Mouse (Mus musculus): ENCODE results near the gene Tox2.

Tox2 gene

GRCm38 (mm10) chr2:163254228-163254627, 51.3 kb downstream of the Tox2 start:
- no peak for DNase-seq (ENCODE audit: low spot score in 2 of 2)

- DNase-seq (ENCODE audit: low spot score in 2 of 2) = no peak
These were observed 53.8 kb downstream of the Tox2 start for GRCm38 (mm10) chr2:163256765-163257164.

- DNase-seq (ENCODE audit: low spot score in 2 of 2) = no peak
These were observed 58.6 kb downstream of the Tox2 start for GRCm38 (mm10) chr2:163261362-163262054.

- no peak for DNase-seq (ENCODE audit: low spot score in 2 of 2)
These were observed 59.1 kb downstream of the Tox2 start for GRCm38 (mm10) chr2:163262055-163262420.

GRCm38 (mm10) chr2:163267097-163267496, 64.2 kb downstream of the Tox2 start:
- DNase-seq (ENCODE audit: low spot score in 2 of 2) = no peak

GRCm38 (mm10) chr2:163271581-163272492, 68.9 kb downstream of the Tox2 start:
- DNase-seq (ENCODE audit: low spot score in 2 of 2) = no peak

- no peak for DNase-seq (ENCODE audit: low spot score in 2 of 2)
These were observed 70.9 kb downstream of the Tox2 start for GRCm38 (mm10) chr2:163273815-163274214.

GRCm38 (mm10) chr2:163275986-163276385, 73.1 kb downstream of the Tox2 start:
- DNase-seq (ENCODE audit: low spot score in 2 of 2) = no peak

GRCm38 (mm10) chr2:163277979-163278378, 75.1 kb downstream of the Tox2 start:
- no peak for DNase-seq (ENCODE audit: low spot score in 2 of 2)

GRCm38 (mm10) chr2:163280636-163281322, 77.9 kb downstream of the Tox2 start:
- DNase-seq (ENCODE audit: low spot score in 2 of 2) = no peak

- DNase-seq (ENCODE audit: low spot score in 2 of 2) = peak in 1 of 2 experiments; percentile 5
These were observed 81.9 kb downstream of the Tox2 start for GRCm38 (mm10) chr2:163284856-163285255.

GRCm38 (mm10) chr2:163285335-163285734, 82.4 kb downstream of the Tox2 start:
- no peak for DNase-seq (ENCODE audit: low spot score in 2 of 2)

GRCm38 (mm10) chr2:163285762-163286161, 82.8 kb downstream of the Tox2 start:
- DNase-seq (ENCODE audit: low spot score in 2 of 2) = peak; percentile 19 to 22

GRCm38 (mm10) chr2:163288881-163289379, 86.0 kb downstream of the Tox2 start:
- DNase-seq (ENCODE audit: low spot score in 2 of 2) = no peak

- DNase-seq (ENCODE audit: low spot score in 2 of 2) = no peak
These were observed 94.2 kb downstream of the Tox2 start for GRCm38 (mm10) chr2:163296999-163297630.

- DNase-seq (ENCODE audit: low spot score in 2 of 2) = peak in 1 of 2 experiments; percentile 13
These were observed 97.4 kb downstream of the Tox2 start for GRCm38 (mm10) chr2:163300069-163301060.

- no peak for DNase-seq (ENCODE audit: low spot score in 2 of 2)
These were observed 98.7 kb downstream of the Tox2 start for GRCm38 (mm10) chr2:163301641-163302040.

GRCm38 (mm10) chr2:163303037-163303436, 100.1 kb downstream of the Tox2 start:
- no peak for DNase-seq (ENCODE audit: low spot score in 2 of 2)

- DNase-seq (ENCODE audit: low spot score in 2 of 2) = no peak
These were observed 106.5 kb downstream of the Tox2 start for GRCm38 (mm10) chr2:163309376-163309775.

GRCm38 (mm10) chr2:163310163-163310688, 107.3 kb downstream of the Tox2 start:
- no peak for DNase-seq (ENCODE audit: low spot score in 2 of 2)
